Mouse (Mus musculus) CH12.LX (cell line): ENCODE measurements around the gene Tsc1. TPM values are rescaled to one million over a fixed set of nuclear protein-coding genes. Genes with fewer than 3 reads are reported as not detected.

Experiments used
- DNase-seq: peaks from one replicate; pipeline ENCODE4 v3.0.0-alpha.2; 2013; ENCODE audit errors: extremely low read depth
- H3K27ac ChIP-seq: 2 replicates; pipeline ENCODE4 v1.5.1; 2012; ENCODE audit warnings: low read depth, mild to moderate bottlenecking, control low read depth, moderate library complexity; ENCODE audit not compliant: insufficient read depth
- H3K27me3 ChIP-seq: replicated peaks from 2 replicates; pipeline ENCODE3; 2012; ENCODE audit warnings: inconsistent platforms
- H3K36me3 ChIP-seq, 2 experiments: replicated peaks in 1 of 2; 2 replicates each; pipeline versions ENCODE3 to v1.6.1; 2012; ENCODE audit warnings: inconsistent platforms in 1 of 2, low read length in 1 of 2, mild to moderate bottlenecking in 1 of 2, mixed read lengths in 1 of 2, moderate library complexity in 1 of 2; ENCODE audit not compliant: control insufficient read depth in 1 of 2, insufficient read depth in 1 of 2
- H3K4me1 ChIP-seq, 2 experiments: 2 replicates each; pipeline ENCODE4 v1.6.1; 2012; ENCODE audit warnings: inconsistent platforms in 1 of 2, moderate library complexity in 1 of 2; ENCODE audit not compliant: insufficient read depth in 2 of 2, control insufficient read depth in 1 of 2
- H3K4me2 ChIP-seq: 2 replicates; pipeline ENCODE4 v1.6.1; 2012; ENCODE audit warnings: low read depth, mild to moderate bottlenecking, control low read depth; ENCODE audit not compliant: poor library complexity, insufficient read depth, severe bottlenecking
- H3K4me3 ChIP-seq, 3 experiments: fragments of 150-350 bp in 1 of 3; sonication (generic) in 1 of 3; replicated peaks in 1 of 3; 2 replicates each; pipeline versions ENCODE3 to v1.5.1; 2011 to 2012; ENCODE audit warnings: low read depth in 2 of 3, low read length in 2 of 3, mild to moderate bottlenecking in 2 of 3, moderate library complexity in 2 of 3, control low read depth in 1 of 3, improper control_type of control experiment in 1 of 3, inconsistent platforms in 1 of 3, mixed read lengths in 1 of 3; ENCODE audit not compliant: poor library complexity in 1 of 3
- H3K79me2 ChIP-seq: replicated peaks from 2 replicates; pipeline ENCODE4 v1.6.1; 2012; ENCODE audit warnings: mild to moderate bottlenecking, moderate library complexity; ENCODE audit not compliant: control insufficient read depth, poor library complexity, insufficient read depth, severe bottlenecking; ENCODE audit errors: extremely low read depth
- H3K9ac ChIP-seq: 2 replicates; pipeline ENCODE4 v1.6.1; 2012; ENCODE audit warnings: low read depth, mild to moderate bottlenecking, control low read depth, moderate library complexity; ENCODE audit not compliant: insufficient read depth
- H3K9me3 ChIP-seq: replicated peaks from 2 replicates; pipeline ENCODE3; 2012; ENCODE audit warnings: low read length, inconsistent platforms, mixed read lengths
- BHLHE40 ChIP-seq: IDR thresholded peaks from 2 replicates; pipeline ENCODE4 v1.6.1; 2011; ENCODE audit warnings: mild to moderate bottlenecking, low read depth, low read length, improper control_type of control experiment
- CHD1 ChIP-seq: IDR thresholded peaks from 2 replicates; pipeline ENCODE4 v1.6.1; 2012; ENCODE audit warnings: low read depth, low read length, improper control_type of control experiment, inconsistent platforms
- CHD2 ChIP-seq: IDR thresholded peaks from 2 replicates; pipeline ENCODE4 v1.6.1; 2011; ENCODE audit warnings: low read length, improper control_type of control experiment
- CTCF ChIP-seq, 2 experiments: IDR thresholded peaks in 1 of 2; conservative IDR thresholded peaks in 1 of 2; 2 replicates each; pipeline ENCODE4 v1.5.1; 2011 to 2012; ENCODE audit warnings: low read depth in 2 of 2, low read length in 2 of 2, improper control_type of control experiment in 1 of 2, inconsistent platforms in 1 of 2, mild to moderate bottlenecking in 1 of 2, moderate library complexity in 1 of 2
- E2F4 ChIP-seq: IDR thresholded peaks from 2 replicates; pipeline ENCODE4 v1.6.1; 2011; ENCODE audit warnings: low read depth, low read length, improper control_type of control experiment; ENCODE audit not compliant: insufficient replicate concordance
- ELF1 ChIP-seq: IDR thresholded peaks from 2 replicates; pipeline ENCODE4 v1.6.1; 2014; ENCODE audit warnings: low read depth, mild to moderate bottlenecking, inconsistent platforms, low read length, improper control_type of control experiment
- EP300 ChIP-seq: IDR thresholded peaks from 2 replicates; pipeline ENCODE4 v1.6.1; 2011; ENCODE audit warnings: low read length, improper control_type of control experiment
- ETS1 ChIP-seq: conservative IDR thresholded peaks from 2 replicates; pipeline ENCODE4 v1.6.1; 2012; ENCODE audit warnings: low read depth, mild to moderate bottlenecking, inconsistent platforms, low read length, improper control_type of control experiment, moderate library complexity
- GABPA ChIP-seq: IDR thresholded peaks from 2 replicates; pipeline ENCODE4 v1.6.1; 2012; ENCODE audit warnings: low read depth, low read length, improper control_type of control experiment, inconsistent platforms; ENCODE audit not compliant: insufficient replicate concordance
- HCFC1 ChIP-seq: IDR thresholded peaks from 2 replicates; pipeline ENCODE4 v1.6.1; 2012; ENCODE audit warnings: low read depth, mild to moderate bottlenecking, inconsistent platforms, low read length, improper control_type of control experiment
- IRF4 ChIP-seq: IDR thresholded peaks from 2 replicates; pipeline ENCODE4 v1.6.1; 2014; ENCODE audit warnings: low read depth, mild to moderate bottlenecking, inconsistent platforms, low read length, improper control_type of control experiment
- JUN ChIP-seq: IDR thresholded peaks from 2 replicates; pipeline ENCODE4 v1.6.1; 2011; ENCODE audit warnings: low read depth, mild to moderate bottlenecking, low read length, improper control_type of control experiment, moderate library complexity; ENCODE audit not compliant: insufficient read depth
- JUND ChIP-seq: conservative IDR thresholded peaks from 2 replicates; pipeline ENCODE4 v1.6.1; 2011; ENCODE audit warnings: low read depth, low read length, improper control_type of control experiment
- KAT2A ChIP-seq: IDR thresholded peaks from 2 replicates; pipeline ENCODE4 v1.6.1; 2012; ENCODE audit warnings: low read length, improper control_type of control experiment, inconsistent platforms; ENCODE audit not compliant: insufficient replicate concordance
- MAFK ChIP-seq: IDR thresholded peaks from 2 replicates; pipeline ENCODE4 v1.6.1; 2011; ENCODE audit warnings: low read length, improper control_type of control experiment; ENCODE audit not compliant: insufficient replicate concordance
- MAX ChIP-seq: IDR thresholded peaks from 2 replicates; pipeline ENCODE4 v1.6.1; 2011; ENCODE audit warnings: low read length, improper control_type of control experiment
- MAZ ChIP-seq: IDR thresholded peaks from 2 replicates; pipeline ENCODE4 v1.6.1; 2012; ENCODE audit warnings: low read depth, mild to moderate bottlenecking, inconsistent platforms, low read length, improper control_type of control experiment, moderate library complexity
- MEF2A ChIP-seq: IDR thresholded peaks from 2 replicates; pipeline ENCODE4 v1.6.1; 2014; ENCODE audit warnings: low read depth, mild to moderate bottlenecking, inconsistent platforms, low read length, improper control_type of control experiment, borderline replicate concordance
- MXI1 ChIP-seq: IDR thresholded peaks from 2 replicates; pipeline ENCODE4 v1.6.1; 2011; ENCODE audit warnings: mild to moderate bottlenecking, low read depth, low read length, improper control_type of control experiment
- MYC ChIP-seq: IDR thresholded peaks from 2 replicates; pipeline ENCODE4 v1.6.1; 2011; ENCODE audit warnings: low read depth, mild to moderate bottlenecking, improper control_type of control experiment, low read length
- NELFE ChIP-seq: IDR thresholded peaks from 2 replicates; pipeline ENCODE4 v1.6.1; 2011; ENCODE audit warnings: low read depth, low read length, improper control_type of control experiment
- NRF1 ChIP-seq: IDR thresholded peaks from 2 replicates; pipeline ENCODE4 v1.6.1; 2014; ENCODE audit warnings: low read depth, mild to moderate bottlenecking, inconsistent platforms, low read length, improper control_type of control experiment, moderate library complexity
- PAX5 ChIP-seq: IDR thresholded peaks from 2 replicates; pipeline ENCODE4 v1.6.1; 2012; ENCODE audit warnings: low read length, inconsistent platforms, mixed read lengths
- POLR2A ChIP-seq: IDR thresholded peaks from 2 replicates; pipeline ENCODE4 v1.6.1; 2011; ENCODE audit warnings: low read depth, mild to moderate bottlenecking, improper control_type of control experiment, low read length
- POLR2AphosphoS2 ChIP-seq: IDR thresholded peaks from 2 replicates; pipeline ENCODE4 v1.6.1; 2011; ENCODE audit warnings: low read depth, low read length, improper control_type of control experiment
- RAD21 ChIP-seq: IDR thresholded peaks from 2 replicates; pipeline ENCODE4 v1.6.1; 2011; ENCODE audit warnings: low read depth, mild to moderate bottlenecking, low read length, improper control_type of control experiment, moderate library complexity
- RCOR1 ChIP-seq: conservative IDR thresholded peaks from 2 replicates; pipeline ENCODE4 v1.6.1; 2012; ENCODE audit warnings: low read depth, mild to moderate bottlenecking, inconsistent platforms, low read length, improper control_type of control experiment
- SIN3A ChIP-seq: IDR thresholded peaks from 2 replicates; pipeline ENCODE4 v1.6.1; 2012; ENCODE audit warnings: low read length, improper control_type of control experiment, inconsistent platforms
- SMC3 ChIP-seq: IDR thresholded peaks from 2 replicates; pipeline ENCODE4 v1.6.1; 2011; ENCODE audit warnings: low read depth, low read length, improper control_type of control experiment
- TBP ChIP-seq: conservative IDR thresholded peaks from 2 replicates; pipeline ENCODE4 v1.6.1; 2011; ENCODE audit warnings: low read depth, low read length, improper control_type of control experiment
- TCF12 ChIP-seq: IDR thresholded peaks from 2 replicates; pipeline ENCODE4 v1.6.1; 2014; ENCODE audit warnings: low read depth, mild to moderate bottlenecking, inconsistent platforms, low read length, improper control_type of control experiment
- UBTF ChIP-seq: IDR thresholded peaks from 2 replicates; pipeline ENCODE4 v1.6.1; 2012; ENCODE audit warnings: low read depth, mild to moderate bottlenecking, inconsistent platforms, low read length, improper control_type of control experiment, moderate library complexity
- USF1 ChIP-seq: IDR thresholded peaks from 2 replicates; pipeline ENCODE4 v1.6.1; 2014; ENCODE audit warnings: low read depth, mild to moderate bottlenecking, inconsistent platforms, low read length, improper control_type of control experiment
- USF2 ChIP-seq: conservative IDR thresholded peaks from 2 replicates; pipeline ENCODE4 v1.6.1; 2011; ENCODE audit warnings: low read depth, low read length, improper control_type of control experiment
- ZC3H11A ChIP-seq: IDR thresholded peaks from 2 replicates; pipeline ENCODE4 v1.6.1; 2012; ENCODE audit warnings: low read depth, mild to moderate bottlenecking, inconsistent platforms, low read length, improper control_type of control experiment
- ZKSCAN1 ChIP-seq: IDR thresholded peaks from 2 replicates; pipeline ENCODE4 v1.6.1; 2012; ENCODE audit warnings: low read depth, inconsistent platforms, low read length, improper control_type of control experiment, borderline replicate concordance
- ZMIZ1 ChIP-seq: IDR thresholded peaks from 2 replicates; pipeline ENCODE4 v1.6.1; 2012; ENCODE audit warnings: low read depth, mild to moderate bottlenecking, inconsistent platforms, low read length, improper control_type of control experiment
- ZNF384 ChIP-seq: IDR thresholded peaks from 2 replicates; pipeline ENCODE4 v1.6.1; 2012; ENCODE audit warnings: low read depth, low read length, improper control_type of control experiment, inconsistent platforms
- dilution Hi-C: fragments of 300-500 bp; cut with MboI; formaldehyde crosslinking; loops from 2 replicates; pipeline ENCODE4 v1.14.3; 2020; ENCODE audit warnings: low sequenced_read_pairs; ENCODE audit not compliant: extremely low pct_unique_long_range_greater_than_20kb, extremely low pct_ligation_motif_present
- in situ Hi-C: fragments of 300-500 bp; cut with MboI; formaldehyde crosslinking; loops from 3 replicates; pipeline ENCODE4 v1.14.3; 2019; ENCODE audit warnings: low sequenced_read_pairs, low pct_ligation_motif_present, low pct_unique_long_range_greater_than_20kb, mixed read lengths
- polyA plus RNA-seq: library from polyadenylated mRNA; unstranded; fragments of >175 nt; gene quantifications from 2 replicates; pipeline ENCODE4 v1.2.1, GENCODE M21; 2012; ENCODE audit warnings: low read depth; ENCODE audit not compliant: insufficient read length
- total RNA-seq, 2 experiments: library from RNA; depleted of rRNA; stranded (reverse); fragments of 300-350 nt in 1 of 2; fragments of >200 nt in 1 of 2; gene quantifications; 2 replicates each; pipeline ENCODE4 v1.2.3; 2012 to 2014

The Tsc1 gene
- total and polyA plus RNA-seq, 3 experiments = 8.1 to 13.4 (median 9.5) TPM

DNA sequence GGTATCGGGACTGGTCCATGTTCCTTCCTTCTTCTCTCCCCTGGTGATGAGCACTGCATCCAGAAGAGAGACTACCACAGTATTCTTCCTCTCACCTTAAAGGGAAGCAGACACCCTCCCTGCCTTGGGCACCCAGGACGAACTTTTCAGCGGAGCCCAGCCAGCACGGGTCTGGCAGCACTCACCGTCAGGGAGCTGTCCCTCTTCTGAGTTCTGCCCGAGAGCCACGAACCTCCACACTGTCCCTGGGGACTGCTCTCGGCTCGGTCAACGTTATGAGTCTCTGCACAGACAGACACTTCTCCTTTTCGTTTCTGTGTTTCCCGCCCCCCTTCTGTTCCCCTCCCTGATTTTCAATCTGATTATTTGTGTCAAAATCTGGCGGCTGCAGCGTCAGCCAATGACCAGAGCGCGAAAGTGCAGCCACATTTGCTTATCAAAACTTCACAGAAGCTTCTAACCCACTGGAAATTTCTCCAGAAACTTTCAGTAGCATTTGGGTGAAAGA, 19.3 kb upstream of the Tsc1 start, which contains the start of gene Gfi1b:
Gene Gfi1b (minus strand): TSS at position 319 of the 508 bp plus-strand sequence.
- peak; percentile 95 for DNase-seq
- in situ Hi-C loops = no loop called here

DNA sequence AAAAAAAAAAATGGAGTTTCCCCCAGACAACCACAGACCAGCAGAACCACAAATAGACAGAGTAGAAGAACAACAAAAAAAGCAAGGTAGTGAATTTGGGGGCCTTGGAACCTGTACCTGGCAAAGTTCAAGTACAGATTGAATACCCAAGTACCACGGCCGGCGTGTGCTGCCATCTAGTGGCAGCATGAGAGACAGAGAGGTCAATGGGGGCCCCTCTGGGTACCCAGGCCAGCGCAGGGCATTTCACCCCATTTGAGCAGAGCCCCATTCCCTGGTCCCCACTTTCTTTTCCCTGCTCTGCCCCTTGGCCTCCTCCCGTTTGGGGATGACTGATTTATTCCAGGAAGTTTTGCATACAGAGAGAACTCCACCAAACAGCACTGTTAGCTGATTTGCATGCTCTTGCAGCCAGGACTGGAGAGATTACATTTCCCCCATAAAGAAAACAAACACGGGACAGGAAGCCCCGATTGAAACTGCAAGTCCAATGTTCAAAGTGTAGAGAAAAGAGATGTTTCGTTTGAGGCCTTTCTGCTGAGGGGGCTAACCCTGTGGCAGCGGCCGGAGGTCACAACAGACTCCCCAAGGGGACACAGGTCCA, 18.4 kb upstream of the Tsc1 start:
- H3K9ac ChIP-seq = peak overlapping the region; percentile 58
- H3K27ac ChIP-seq = peak overlapping the region; percentile 10; the same call in 1 of the 2 replicates
- dilution Hi-C loops (no loop called here), in situ Hi-C loops (no loop called here)
- H3K27me3 ChIP-seq = peaks cover 36% of the 10 kb centered on the region
- DNase-seq = peak; percentile 65
- no peaks in the 10 kb centered on the region for H3K79me2 ChIP-seq
- no peak for TF ChIP-seq POLR2A
- no peak for TF ChIP-seq CHD2
- peak; percentile 47; the same call in 1 of the 2 replicates for TF ChIP-seq BHLHE40
- 0 out of 2 replicates have a peak, but pooled peaks have one; percentile 11 for TF ChIP-seq NELFE
- peak; percentile 67 for TF ChIP-seq SMC3
- TF ChIP-seq ETS1 = peak; percentile 21; the same call in 1 of the 2 replicates
- peak; percentile 51 to 85; a peak in 3 of 4 replicates for TF ChIP-seq CTCF (conservative IDR thresholded peaks at IDR 0.05 in 1 of 2, IDR thresholded peaks at IDR 0.05 in 1 of 2; ENCODE audit: low read depth in 2 of 2, low read length in 2 of 2)
- TF ChIP-seq MAZ = no peak
- no peak for TF ChIP-seq USF2
- TF ChIP-seq IRF4 = peak; percentile 61; the same call in 1 of the 2 replicates
- TF ChIP-seq PAX5 = no peak
- TF ChIP-seq EP300 = peak; percentile 41; the same call in 1 of the 2 replicates
- peak; percentile 67 for TF ChIP-seq RAD21
- peak; percentile 58 for TF ChIP-seq ZNF384
- peaks cover 9% of the 10 kb centered on the region for H3K9me3 ChIP-seq
- H3K36me3 ChIP-seq = no peaks in the 10 kb centered on the region
- no peak overlapping the region for H3K4me3 ChIP-seq
- H3K4me1 ChIP-seq = peaks cover 8 to 37% of the 10 kb centered on the region in 2 experiments; a peak in 2 of 4 replicates
- peak overlapping the region; percentile 95 for H3K4me2 ChIP-seq

More for the DNA sequence above, 19.3 kb upstream of the Tsc1 start, which contains the start of gene Gfi1b:
- no peaks in the 10 kb centered on the region for H3K79me2 ChIP-seq
- H3K27ac ChIP-seq = 0 out of 2 replicates have a peak within 1 kb of the TSS, but pooled peaks have one; percentile 10
- TF ChIP-seq CTCF (conservative IDR thresholded peaks at IDR 0.05 in 1 of 2, IDR thresholded peaks at IDR 0.05 in 1 of 2; ENCODE audit: low read depth in 2 of 2, low read length in 2 of 2) (peak in 1 of 2 experiments; percentile 6; a peak in 1 of 4 replicates), MAX (peak; percentile 38; the same call in 1 of the 2 replicates), JUN (no peak), RAD21 (no peak), MEF2A (peak; percentile 55; the same call in 1 of the 2 replicates), NELFE (0 out of 2 replicates have a peak, but pooled peaks have one; percentile 33), ZNF384 (peak; percentile 52), SMC3 (no peak), UBTF (no peak), KAT2A (0 out of 2 replicates have a peak, but pooled peaks have one; percentile 55), E2F4 (peak; percentile 91), ZKSCAN1 (no peak), RCOR1 (no peak), TBP (no peak), CHD2 (0 out of 2 replicates have a peak, but pooled peaks have one; percentile 35), CHD1 (0 out of 2 replicates have a peak, but pooled peaks have one; percentile 16), ELF1 (no peak), ZC3H11A (no peak), EP300 (peak; percentile 82), MAFK (0 out of 2 replicates have a peak, but pooled peaks have one; percentile 38), MAZ (peak; percentile 91), IRF4 (peak; percentile 90), MYC (0 out of 2 replicates have a peak, but pooled peaks have one; percentile 23), ETS1 (peak; percentile 53; the same call in 1 of the 2 replicates), BHLHE40 (peak; percentile 69), POLR2A (no peak), USF2 (no peak), MXI1 (peak; percentile 53; the same call in 1 of the 2 replicates), POLR2AphosphoS2 (no peak), USF1 (no peak), TCF12 (0 out of 2 replicates have a peak, but pooled peaks have one; percentile 28), ZMIZ1 (no peak), SIN3A (peak; percentile 76), JUND (no peak), PAX5 (no peak), GABPA (no peak), NRF1 (no peak), HCFC1 (no peak)
- H3K9ac ChIP-seq = peak within 1 kb of the TSS; percentile 58; the same call in 1 of the 2 replicates
- peak within 1 kb of the TSS; percentile 95 for H3K4me2 ChIP-seq
- peaks cover 8 to 37% of the 10 kb centered on the region in 2 experiments; a peak in 2 of 4 replicates for H3K4me1 ChIP-seq
- dilution Hi-C loops = no loop called here
- peaks cover 39% of the 10 kb centered on the region for H3K27me3 ChIP-seq
- H3K9me3 ChIP-seq = peaks cover 7% of the 10 kb centered on the region
- no peaks in the 10 kb centered on the region for H3K36me3 ChIP-seq
- peak within 1 kb of the TSS in 2 of 3 experiments; percentile 3 to 4 for H3K4me3 ChIP-seq
